Mouse (Mus musculus): ENCODE data around the gene Kcnb1.

Kcnb1 gene

GRCm38 (mm10) chr2:167060761-167061160 is 129.2 kb downstream of the Kcnb1 start:
- no peak for DNase-seq (ENCODE audit: low read depth)

GRCm38 (mm10) chr2:167060360-167060759 is 129.6 kb downstream of the Kcnb1 start:
- no peak for DNase-seq (ENCODE audit: low read depth)

DNA sequence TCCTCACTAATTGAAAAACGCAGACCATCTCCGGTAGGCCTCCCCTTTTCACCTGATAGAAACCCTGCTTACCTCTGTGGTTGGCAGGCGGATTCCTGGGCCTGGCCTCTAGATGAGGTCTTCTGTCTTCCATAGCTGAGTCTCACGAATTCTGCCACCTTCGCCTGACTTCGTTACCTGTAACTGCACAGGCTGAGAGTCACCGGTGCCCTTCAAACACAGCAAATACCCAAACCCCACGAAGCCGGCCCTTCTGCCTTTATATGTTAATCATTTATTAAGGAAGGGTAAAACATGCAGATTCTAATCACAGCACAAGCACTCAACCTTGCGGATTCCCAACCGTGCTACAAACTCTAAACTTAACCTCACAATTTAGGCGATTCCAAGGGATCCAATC is 130.0 kb downstream of the Kcnb1 start:
- DNase-seq (ENCODE audit: low read depth), result no peak

- DNase-seq (ENCODE audit: low read depth), result no peak
These were observed 130.4 kb downstream of the Kcnb1 start for GRCm38 (mm10) chr2:167059536-167059935.

DNA sequence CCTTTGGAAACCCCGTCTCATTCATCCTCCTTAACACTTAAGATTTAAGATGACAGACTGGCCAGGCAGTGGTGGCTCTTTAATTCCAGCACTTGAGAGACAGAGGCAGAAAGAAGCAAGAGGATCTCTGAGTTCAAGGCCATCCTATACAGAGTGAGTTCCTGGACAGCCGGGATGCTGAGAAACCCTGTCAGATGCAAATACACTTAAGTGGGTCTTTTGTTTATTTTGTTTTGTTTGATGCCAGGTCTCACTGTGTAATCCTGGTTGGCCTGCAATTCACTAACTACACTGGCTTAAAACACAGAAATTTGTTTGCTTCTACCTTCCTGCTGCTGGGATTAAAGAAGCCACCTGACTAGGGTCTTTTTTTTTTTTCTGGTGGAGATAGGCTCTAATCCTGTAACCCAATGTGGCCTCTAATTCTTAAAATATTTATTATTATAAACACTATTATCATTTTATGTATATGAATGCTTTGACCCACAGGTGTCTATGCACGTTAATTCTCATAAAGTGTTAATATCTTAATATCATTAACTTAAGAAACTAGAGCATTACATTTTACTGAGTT is 131.1 kb downstream of the Kcnb1 start:
- DNase-seq (ENCODE audit: low read depth), result no peak

DNA sequence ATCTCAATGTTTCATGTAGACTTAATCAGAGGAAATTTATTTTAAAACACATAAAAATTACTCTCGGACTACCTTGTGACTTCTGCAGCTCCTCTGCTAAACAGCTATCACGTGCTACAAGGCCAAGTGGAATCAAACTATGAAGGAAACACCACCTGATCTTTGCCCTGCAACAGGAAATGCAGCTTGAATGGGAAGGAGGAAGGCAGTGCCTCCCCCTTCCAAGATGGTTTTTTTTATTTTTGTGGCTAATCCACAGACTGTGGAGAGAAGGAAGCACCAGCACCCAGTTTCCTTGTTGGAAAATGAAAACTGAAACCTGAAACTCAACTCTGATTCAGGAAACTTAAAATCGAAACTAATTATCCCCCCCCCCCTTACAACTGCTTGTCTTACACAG is 131.8 kb downstream of the Kcnb1 start:
- peak; percentile 41 for DNase-seq (ENCODE audit: low read depth)

DNA sequence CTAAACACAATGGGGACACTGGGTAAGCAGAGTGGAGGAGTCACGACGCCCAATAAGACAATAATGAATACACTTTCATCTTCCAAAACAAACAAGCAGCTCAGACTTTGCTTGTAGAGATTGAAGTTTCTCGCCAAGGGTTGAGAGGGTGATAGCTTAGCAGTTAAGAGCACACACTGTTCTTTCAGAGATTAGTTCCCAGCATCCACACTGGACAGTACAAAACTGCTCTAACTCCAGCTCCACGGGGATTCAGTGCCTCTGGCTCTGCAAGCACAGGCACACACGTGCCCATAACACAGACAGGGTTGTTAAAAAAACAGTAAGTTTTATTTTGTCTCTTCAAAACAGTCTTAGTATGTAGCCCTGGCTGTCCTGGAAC is 133.0 kb downstream of the Kcnb1 start:
- no peak for DNase-seq (ENCODE audit: low read depth)

DNA sequence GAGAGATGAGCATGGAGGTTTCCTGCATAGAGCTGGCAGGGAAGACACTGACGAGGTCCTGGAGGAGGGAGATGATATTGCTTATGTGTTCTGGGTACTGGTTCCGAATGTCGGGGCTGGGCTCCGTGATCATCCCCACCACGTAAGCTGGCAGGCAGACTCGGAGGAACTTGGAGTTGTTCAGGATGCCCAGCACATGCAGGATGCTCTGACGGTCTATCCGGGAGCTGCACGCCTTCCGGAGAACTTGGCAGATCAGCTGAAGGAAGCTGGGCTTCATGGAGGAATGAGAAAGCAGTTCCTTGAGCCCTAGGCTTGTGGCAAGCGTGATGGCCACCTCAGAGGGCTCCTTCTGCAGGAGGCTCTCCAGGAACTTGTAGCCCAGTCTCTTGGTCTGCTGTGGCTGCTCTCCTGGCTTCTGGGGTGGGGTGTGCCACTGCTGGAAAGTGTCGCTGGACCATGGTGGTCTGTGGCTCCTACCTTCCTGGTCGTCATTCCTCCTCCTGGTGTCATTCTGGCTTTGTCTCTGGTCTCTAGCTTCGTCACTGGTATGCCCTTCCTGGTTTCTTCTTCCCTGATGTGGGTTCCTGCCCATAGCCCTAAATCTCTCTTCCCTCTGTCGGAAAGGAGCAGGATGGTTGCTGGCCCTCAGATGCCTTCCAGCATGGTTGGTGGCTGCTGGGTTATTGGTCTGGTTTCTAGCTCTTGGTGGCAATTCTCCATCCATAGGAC is 133.6 kb downstream of the Kcnb1 start:
- DNase-seq (ENCODE audit: low read depth), result no peak

DNA sequence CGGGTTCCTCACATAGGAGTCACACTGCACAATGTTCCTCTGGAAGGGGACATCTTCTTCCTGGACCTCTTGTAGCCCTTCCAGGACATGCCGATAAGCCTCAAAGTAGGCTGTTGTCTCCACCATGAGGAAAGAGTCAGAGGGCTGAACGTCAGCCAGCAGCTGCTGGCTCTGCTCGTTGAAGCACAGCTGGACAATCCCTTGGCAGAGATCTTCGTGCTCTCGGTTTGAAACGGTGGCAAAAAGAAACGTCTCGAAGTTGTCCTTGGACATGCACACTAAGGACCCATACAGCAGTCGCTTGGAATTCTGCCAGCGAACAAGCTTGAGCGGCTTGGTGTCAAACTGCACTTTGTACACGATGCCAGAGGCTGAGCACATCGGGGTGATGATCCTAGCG is 134.6 kb downstream of the Kcnb1 start:
- no peak for DNase-seq (ENCODE audit: low read depth)

DNA sequence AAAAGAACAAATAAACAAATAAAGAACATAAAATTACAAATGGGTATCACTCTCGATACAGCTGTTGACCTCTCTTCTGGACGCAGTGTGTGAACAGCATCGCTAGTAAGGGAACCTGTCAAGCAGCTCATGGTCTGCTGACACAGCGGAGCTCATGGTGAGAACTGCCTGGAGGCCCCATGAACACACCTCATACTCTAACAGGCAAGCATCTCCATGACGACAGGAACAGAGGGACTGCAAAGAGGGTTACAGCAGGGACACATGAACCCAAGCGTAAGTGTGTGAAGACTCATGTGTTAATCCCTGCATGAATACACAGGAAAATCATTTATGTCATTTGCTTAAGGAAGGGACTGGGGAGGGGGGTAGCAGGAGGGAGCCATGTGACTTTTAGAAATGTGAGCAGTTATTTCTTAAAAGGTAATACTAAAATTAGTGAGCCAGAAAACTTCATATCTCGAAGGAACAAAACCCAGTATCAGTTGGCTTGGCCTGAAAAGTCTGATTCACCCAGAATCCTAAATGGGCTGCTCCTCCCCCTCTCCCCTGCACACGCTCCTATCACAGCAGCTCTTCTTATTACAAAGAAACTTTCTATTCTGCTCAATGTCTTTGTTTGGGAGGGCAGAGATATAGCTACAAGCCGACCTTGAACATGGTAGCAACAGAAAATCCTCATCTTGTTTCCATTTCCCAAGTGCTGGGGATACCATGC is 136.7 kb downstream of the Kcnb1 start:
- no peak for DNase-seq (ENCODE audit: low read depth)

DNA sequence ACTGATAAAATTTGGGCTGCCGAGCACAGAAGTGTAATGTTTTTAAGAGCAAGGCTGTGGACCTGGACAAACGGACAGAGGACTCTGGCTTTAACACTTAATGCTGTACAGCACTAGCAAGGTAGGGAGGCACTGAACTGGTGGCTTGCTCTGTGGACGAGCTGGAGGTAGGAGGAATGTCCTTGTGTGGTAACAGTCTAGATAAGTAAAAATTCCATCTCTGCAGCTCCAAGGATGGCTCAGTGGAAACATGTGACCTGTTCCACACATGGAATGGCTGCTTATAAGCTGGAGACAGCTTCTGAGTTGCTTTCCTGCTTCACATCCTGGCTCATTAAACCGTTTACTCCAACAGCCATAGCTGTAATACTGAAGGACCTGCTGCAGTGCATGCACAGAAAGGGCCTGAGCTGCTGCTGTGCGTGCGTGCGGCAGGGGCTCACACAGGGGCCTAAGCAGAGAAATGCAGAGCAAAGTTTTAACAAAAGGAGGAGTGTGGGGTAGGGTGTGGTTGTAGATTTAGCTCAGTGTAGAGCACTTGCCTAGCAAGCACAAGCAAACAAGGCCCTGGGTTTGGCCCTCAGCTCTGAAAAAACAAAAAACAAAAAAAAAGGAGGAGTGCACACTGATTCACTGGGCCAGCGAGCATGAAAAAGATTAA is 141.1 kb downstream of the Kcnb1 start:
- DNase-seq (ENCODE audit: low read depth), result no peak

DNA sequence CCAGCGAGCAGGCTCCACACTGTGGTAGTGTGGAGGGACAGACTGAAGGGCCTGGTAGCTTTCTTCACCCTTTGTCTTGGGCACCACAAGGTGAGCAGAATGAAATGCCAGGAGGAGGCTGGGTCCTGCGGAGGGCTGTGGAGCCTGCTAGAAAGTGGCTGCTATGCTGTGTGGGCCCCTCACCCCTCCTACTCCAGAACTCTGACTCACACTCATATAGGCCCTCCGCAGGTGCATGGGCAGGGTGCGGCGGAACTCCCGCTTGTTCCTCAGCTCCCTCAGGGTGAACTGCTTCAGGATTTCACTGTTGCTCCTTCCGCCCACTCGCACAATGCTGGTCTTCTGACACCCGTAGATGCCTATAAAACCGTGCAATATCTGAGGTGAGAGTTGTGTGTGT is 141.7 kb downstream of the Kcnb1 start:
- DNase-seq (ENCODE audit: low read depth), result no peak
